Mouse (Mus musculus) liver, adult 2 months (tissue): ENCODE measurements at regions not wholly inside any gene's neighbourhood (a gene's known extent, or its start where the extent isn't known, plus 50 kb on each side); places are given as distances from the start of the nearest gene placed in this dataset.

ENCODE experiments used
- CTCF ChIP-seq: fragments of 200-500 bp; IDR thresholded peaks from 2 replicates; pipeline ENCODE4 v1.5.1; 2011; ENCODE audit warnings: low read depth, low read length, control low read depth
- POLR2A ChIP-seq: fragments of 200-500 bp; IDR thresholded peaks from 2 replicates; pipeline ENCODE4 v1.6.1; 2011; ENCODE audit warnings: low read length, control low read depth; ENCODE audit not compliant: insufficient read depth; ENCODE audit errors: extremely low read depth

DNA sequence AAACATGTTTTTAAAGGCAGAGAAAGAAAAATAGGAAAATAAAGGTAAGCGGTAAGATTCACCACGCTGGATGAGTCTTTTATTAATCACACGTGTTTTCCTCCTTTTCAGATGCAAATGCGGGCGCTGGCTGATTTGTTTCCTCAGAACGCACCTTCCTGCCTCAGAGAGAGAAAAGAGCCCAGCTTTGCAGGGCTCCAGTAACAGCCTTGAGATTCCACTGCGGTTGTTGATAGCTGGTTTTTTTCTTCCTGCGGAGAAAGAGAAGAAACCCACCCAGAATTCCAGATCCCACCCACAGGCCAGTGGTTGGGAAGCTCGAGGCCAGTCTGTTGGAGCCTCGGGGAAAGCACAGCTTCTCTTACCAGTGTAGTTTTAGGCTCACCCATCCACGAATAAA lies 68.6 kb upstream of the Spaca7 start:
- TF ChIP-seq CTCF (no peak), POLR2A (no peak)
